Mouse (Mus musculus) thymus, adult 18-20 months (tissue): ENCODE data around the gene Sh3bp5l.
A peak's percentile ranks its signal among the peaks of the same experiment; 100 is the strongest.
"Not testable (repeated sequence)": the region's sequence is repeated elsewhere in the genome, so short reads cannot be mapped to it uniquely, and the experiment has no call there.

Source experiments
- DNase-seq, 2 experiments: peaks; one replicate each; pipeline ENCODE4 v3.0.0; 2022; ENCODE audit warnings: mixed read lengths in 2 of 2

Gene Sh3bp5l

DNA sequence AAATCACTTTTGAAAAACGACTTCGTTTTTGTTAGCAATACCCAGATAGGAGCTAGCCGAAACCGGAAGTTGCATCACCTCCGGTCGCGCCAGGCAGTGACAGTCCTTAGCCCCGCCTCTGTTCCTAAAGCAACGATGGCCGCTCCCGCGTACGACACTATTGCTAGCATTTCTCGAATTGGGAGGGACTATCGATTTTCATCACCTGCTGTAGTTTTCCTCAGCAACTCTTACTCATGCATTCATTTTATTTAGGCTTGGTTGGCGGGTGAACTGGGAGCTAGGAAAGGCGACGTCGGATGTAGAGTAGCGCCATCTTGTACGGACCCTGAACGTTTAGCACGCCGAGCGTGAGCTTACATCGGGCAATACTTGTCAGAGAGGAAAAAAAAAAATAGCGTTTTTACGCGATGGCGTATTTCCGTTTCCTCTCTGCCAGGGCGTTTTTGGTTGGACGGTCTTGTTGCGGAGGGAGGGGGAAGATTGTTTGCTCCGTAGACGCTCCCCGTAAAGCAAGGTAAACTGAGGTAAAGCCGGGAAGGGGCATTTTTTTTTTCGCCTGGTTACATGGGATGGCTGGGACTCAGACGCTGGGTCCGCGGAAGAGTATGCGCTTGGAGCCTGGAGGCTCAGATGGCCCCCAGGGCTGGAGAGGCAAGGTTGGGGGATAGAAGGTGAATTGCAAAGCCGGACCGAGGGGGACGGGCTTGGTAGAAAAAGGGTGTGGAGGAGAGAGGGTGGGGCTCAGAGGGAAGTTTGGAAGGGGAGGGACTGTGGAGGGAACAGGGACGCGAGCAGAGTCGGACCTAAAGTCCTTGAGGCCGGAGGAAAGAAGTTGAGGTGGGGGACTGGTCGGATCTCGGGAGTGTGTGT lies at the start of gene Sh3bp5l, which contains the start of gene Zfp672:
TSS of gene Sh3bp5l (plus strand) at position 449 of the 873 bp plus-strand sequence.
TSS of gene Zfp672 (minus strand) at position 64 of the 873 bp plus-strand sequence.
- DNase-seq, result peak; percentile 70 to 84

- DNase-seq, result no peak
Measured at GRCm38 (mm10) chr11:58281970-58282496, 48.5 kb upstream of the Sh3bp5l start.

- no peak for DNase-seq
Measured at GRCm38 (mm10) chr11:58282518-58282917, 48.0 kb upstream of the Sh3bp5l start.

GRCm38 (mm10) chr11:58289992-58290682 lies 40.4 kb upstream of the Sh3bp5l start:
- DNase-seq, result no peak

- DNase-seq, result no peak
Measured at GRCm38 (mm10) chr11:58290812-58291211, 39.7 kb upstream of the Sh3bp5l start.

DNA sequence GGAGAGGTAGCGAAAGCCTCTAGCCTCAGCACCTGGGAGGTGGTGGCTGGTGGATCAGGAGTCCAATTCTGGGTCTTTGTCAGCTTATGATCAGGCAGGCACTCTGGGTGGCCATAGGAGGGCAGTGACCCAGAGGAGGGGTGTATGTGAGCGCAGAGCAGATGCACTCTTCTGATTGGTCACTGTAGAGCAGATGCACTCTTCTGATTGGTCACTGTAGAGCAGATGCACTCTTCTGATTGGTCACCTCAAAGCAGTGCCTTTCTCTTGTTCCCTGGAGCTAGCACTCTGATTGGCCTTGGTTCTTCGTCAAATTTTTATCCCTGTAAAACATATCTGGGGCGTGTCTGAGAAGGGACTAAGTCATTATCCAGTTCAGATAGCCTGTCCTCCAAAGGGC lies 37.7 kb upstream of the Sh3bp5l start:
- DNase-seq, result no peak

DNA sequence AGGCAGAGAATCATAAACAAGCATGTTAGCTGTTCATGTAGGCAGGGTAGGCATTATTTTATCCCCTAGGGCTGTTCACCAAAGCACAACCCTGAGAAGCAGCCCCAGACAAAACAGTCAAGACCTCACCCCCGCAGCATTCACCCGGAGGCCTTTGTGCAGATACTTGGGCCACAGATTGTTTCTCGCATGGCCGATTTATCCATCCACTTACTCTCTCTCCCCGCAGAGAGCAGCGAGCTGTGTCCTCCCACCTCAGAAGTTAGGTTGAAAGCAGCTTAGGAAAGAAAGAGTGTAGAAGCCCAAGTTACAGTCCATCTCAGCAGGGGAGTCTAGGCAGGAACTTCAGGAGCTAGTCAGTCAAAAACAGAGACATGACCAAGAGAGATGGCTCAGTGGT lies 33.1 kb upstream of the Sh3bp5l start:
- DNase-seq, result no peak

- peak in 1 of 2 experiments; percentile 49 for DNase-seq
Measured at GRCm38 (mm10) chr11:58301057-58301456, 29.5 kb upstream of the Sh3bp5l start.

DNA sequence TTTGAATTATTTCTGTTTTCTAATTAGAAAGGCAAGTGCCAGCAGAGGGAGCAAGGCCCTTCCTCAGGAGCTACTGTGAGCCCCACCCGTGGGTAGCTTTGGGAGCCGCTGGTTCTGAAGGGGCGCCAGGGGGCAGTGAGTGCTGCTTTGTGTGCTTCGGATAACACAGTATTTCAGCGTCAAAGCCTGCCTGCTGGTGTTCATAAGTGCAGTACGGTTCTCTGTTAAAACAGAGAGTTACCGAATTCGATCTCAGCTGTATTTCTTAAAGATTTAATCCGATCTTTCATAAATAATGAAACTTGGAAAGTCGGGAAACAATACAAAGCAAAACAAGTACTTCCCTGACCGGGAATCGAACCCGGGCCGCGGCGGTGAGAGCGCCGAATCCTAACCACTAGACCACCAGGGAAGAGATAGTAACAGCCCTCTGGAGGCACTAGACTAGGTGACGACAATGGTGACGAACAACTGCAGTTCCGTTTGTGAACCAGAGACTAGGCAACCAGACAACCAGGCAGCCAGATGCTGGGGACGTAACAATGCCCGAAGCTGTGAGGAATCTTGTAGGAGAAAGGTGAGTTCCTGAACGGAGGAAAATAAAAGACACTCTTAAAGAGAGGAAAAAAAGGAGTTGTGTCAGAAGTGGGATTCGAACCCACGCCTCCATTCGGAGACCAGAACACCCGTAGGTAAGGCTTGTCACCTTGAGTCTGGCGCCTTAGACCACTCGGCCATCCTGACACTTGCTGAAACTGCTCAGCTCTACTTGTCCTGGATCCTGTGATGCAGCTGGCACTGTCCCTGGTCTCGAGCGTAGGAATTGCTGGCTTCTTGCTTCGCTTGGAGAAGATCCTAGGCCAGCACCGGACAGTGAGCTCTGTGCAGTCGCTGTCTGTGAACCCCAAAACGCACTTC lies 28.4 kb upstream of the Sh3bp5l start:
- DNase-seq, result peak; percentile 86 to 94

DNA sequence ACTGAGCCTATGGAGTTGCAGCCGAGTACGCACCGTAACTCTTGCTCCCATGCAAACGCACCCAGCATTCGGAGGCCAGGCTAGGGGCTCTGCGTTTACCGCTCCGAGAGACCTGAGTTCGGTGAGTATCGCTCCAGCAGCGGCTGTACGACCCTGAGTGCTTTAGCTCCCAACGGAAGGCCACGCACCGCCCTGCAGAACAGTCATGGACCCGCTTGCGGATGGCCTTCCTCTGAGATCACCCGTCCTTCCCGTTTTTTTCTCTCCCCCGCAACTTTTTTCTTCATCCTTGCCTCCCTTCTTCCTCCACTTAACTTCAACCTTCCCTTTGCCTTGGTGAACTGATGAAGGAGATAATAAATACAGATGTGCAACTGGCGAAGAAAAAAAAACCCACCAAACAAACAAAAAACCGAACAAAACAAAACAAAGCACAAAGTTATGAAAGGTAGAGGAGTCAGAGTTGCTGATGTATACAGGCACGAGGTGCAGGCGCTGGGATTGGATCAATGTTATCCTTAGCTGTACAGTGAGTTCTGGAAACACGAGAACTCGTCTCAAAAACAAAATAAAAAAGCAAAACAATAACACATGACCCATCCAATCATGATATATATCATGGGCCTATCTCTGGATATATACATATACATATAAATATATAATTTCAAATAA lies 27.6 kb upstream of the Sh3bp5l start:
- no peak for DNase-seq

GRCm38 (mm10) chr11:58303594-58303993 lies 26.9 kb upstream of the Sh3bp5l start:
- no peak for DNase-seq

DNA sequence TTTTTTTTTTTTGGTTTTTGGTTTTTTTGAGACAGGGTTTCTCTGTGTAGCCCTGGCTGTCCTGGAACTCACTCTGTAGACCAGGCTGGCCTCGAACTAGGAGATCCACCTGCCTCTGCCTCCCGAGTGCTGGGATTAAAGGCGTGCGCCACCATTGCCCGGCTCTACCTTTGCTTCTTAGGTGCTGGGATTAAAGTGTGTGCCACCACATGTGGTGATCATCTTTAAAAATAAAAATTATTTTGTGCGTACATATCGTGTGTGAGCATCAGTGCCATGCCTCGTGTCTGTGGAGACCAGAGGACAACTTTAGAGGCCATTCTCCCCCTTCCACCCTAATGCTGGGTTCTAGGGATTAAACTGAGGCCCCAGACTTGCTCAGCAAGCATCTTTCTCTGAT lies 25.2 kb upstream of the Sh3bp5l start:
- not testable (repeated sequence) for DNase-seq

- peak; percentile 91 for DNase-seq
Measured at GRCm38 (mm10) chr11:58306860-58307308, 23.6 kb upstream of the Sh3bp5l start, which contains the start of gene Zfp692. TSS of gene Zfp692 (plus strand) at chr11:58307069.

GRCm38 (mm10) chr11:58307411-58308080 lies 23.0 kb upstream of the Sh3bp5l start:
- DNase-seq, result peak; percentile 43 to 63

- no peak for DNase-seq
Measured at GRCm38 (mm10) chr11:58308661-58309060, 21.9 kb upstream of the Sh3bp5l start.

- no peak for DNase-seq
Measured at GRCm38 (mm10) chr11:58314069-58314468, 16.5 kb upstream of the Sh3bp5l start.

DNA sequence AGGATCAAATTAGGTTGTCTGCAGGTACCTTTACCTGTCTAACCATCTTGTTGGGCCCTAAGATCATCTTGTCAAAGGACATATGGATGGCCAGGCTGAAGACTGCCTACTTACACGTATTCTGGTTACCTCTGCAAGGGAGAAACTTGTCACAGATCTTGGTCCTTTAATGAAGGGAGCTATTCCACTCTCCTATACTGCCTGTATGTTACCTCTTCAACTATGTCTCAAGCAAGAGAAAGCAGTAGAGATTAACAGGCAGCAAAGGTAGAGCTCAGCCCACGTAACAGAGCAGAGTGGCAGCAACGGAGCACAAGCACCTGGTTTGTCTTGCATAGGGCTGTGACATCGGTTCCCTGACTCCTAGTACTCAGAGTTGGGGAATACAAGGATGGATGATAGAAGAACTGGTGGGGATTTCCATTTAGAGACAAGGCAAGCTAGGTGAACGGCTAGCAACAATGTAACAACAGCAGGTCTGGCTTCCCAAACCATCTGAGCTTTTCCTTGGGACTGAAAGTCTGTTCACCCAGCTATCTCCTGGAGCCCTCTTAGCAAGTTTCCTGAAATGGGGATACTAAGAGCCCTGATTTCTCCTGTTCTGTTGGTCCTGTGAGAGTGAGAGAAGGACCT lies 14.9 kb upstream of the Sh3bp5l start:
- DNase-seq, result no peak

DNA sequence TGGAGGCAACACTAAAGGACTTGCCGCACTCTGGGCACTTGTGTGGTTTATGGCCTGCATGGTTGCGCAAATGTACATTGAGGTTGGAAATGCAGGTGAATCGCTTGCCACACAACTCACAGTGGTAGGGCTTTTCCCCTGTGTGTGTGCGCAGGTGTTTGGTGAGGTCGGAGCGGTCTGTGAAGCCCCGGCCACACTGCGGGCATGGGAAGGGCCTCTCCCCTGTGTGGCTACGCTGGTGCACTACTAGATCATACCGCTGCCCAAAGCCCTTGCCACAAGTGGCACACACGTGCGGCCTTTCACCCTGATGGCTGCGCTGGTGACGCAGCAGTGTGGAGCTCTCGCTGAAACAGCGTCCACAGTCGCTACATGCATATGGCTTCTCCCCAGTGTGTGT lies 14.2 kb upstream of the Sh3bp5l start:
- DNase-seq, result no peak

DNA sequence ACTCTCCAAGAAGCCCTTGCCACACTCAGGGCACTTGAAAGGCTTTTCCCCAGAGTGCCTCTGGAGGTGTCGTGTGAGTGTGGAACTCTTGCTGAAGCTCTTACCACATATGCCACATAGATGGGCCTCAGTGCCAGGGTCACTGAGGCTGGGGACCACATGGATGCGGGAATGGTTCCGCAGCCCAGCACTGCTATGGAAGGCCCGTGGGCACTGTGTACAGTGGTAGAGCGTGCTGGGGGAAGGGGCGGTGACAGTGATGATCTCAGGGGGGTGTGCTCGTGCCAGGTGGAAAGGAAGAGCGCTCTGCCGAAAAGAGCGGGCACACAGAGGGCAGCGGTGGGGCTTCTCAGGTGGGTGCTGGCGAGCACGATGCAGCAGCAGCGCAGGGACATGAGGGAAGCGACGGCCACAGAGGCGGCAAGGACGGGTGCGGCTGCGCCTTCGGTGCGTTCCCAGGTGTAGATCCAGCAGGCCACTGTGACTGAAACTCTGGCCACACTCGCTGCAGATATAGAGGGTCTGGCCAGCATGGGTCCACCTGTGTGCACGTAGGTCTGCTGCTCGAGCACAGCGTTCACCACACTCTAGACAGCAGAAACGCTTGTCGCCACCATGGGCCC lies 13.6 kb upstream of the Sh3bp5l start:
- no peak for DNase-seq
